Mouse (Mus musculus): ENCODE results near the gene Ssbp4. TPM values are rescaled to one million over a fixed set of nuclear protein-coding genes. Genes with fewer than 3 reads are reported as not detected.
A peak's percentile ranks its signal among the peaks of the same experiment; 100 is the strongest.

Gene Ssbp4
- total RNA-seq, 1 experiment = 85.5 TPM

- in situ Hi-C loops (cut with MboI; ENCODE audit: low sequenced_read_pairs in 2 of 2, unreplicated experiment in 2 of 2) = no loop called here
Measured at GRCm38 (mm10) chr8:70598283-70598682, 10.4 kb downstream of the Ssbp4 start.

GRCm38 (mm10) chr8:70597417-70598272, 11.0 kb downstream of the Ssbp4 start:
- in situ Hi-C loops (cut with MboI; ENCODE audit: low sequenced_read_pairs in 2 of 2, unreplicated experiment in 2 of 2) = no loop called here
- H3K9ac ChIP-seq (ENCODE audit: insufficient read depth, low read depth, low read length, poor library complexity, severe bottlenecking) = peak overlapping the region; percentile 63
- no peak for DNase-seq (ENCODE audit: low read depth, low spot score)

More at GRCm38 (mm10) chr8:70598283-70598682, 10.4 kb downstream of the Ssbp4 start:
- Histone ChIP-seq H3K36me3 (ENCODE audit: control insufficient read depth, insufficient read depth, low read length, poor library complexity, severe bottlenecking) (peaks cover 48% of the 10 kb centered on the region), H3K4me1 (ENCODE audit: control insufficient read depth in 2 of 2, insufficient read depth in 2 of 2, low read length in 2 of 2, poor library complexity in 1 of 2) (peaks cover 2 to 38% of the 10 kb centered on the region in 2 experiments; a peak in 2 of 4 replicates), H3K9me3 (ENCODE audit: control insufficient read depth, insufficient read depth, low read depth, low read length) (no peaks in the 10 kb centered on the region), H3K27ac (ENCODE audit: insufficient read depth, low read depth, low read length, poor library complexity, severe bottlenecking) (no peak overlapping the region), H3K9ac (ENCODE audit: insufficient read depth, low read depth, low read length, poor library complexity, severe bottlenecking) (peak overlapping the region; percentile 63), H3K4me3 (ENCODE audit: insufficient read depth in 1 of 2, low read depth in 1 of 2, low read length in 2 of 2, poor library complexity in 1 of 2, severe bottlenecking in 1 of 2) (peak overlapping the region; percentile 43 to 66)
- TF ChIP-seq CHD2 (IDR thresholded peaks at IDR 0.05; ENCODE audit: low read depth, low read length) (no peak), HCFC1 (IDR thresholded peaks at IDR 0.05; ENCODE audit: borderline replicate concordance, insufficient read depth, low read length) (no peak), ZC3H11A (IDR thresholded peaks at IDR 0.05; ENCODE audit: borderline replicate concordance, low read depth, low read length) (no peak), ZNF384 (IDR thresholded peaks at IDR 0.05; ENCODE audit: low read depth, low read length) (no peak), MAFK (IDR thresholded peaks at IDR 0.05; ENCODE audit: insufficient read depth, low read depth, low read length) (no peak)
- no peak for DNase-seq (ENCODE audit: low read depth, low spot score)

GRCm38 (mm10) chr8:70596775-70597416, 11.8 kb downstream of the Ssbp4 start:
- DNase-seq (ENCODE audit: low read depth, low spot score) = no peak
- H3K9ac ChIP-seq (ENCODE audit: insufficient read depth, low read depth, low read length, poor library complexity, severe bottlenecking) = no peak overlapping the region
- in situ Hi-C loops (cut with MboI; ENCODE audit: low sequenced_read_pairs in 2 of 2, unreplicated experiment in 2 of 2) = no loop called here
- H3K36me3 ChIP-seq (ENCODE audit: control insufficient read depth, insufficient read depth, low read length, poor library complexity, severe bottlenecking) = peaks cover 44% of the 10 kb centered on the region
- no peak overlapping the region for H3K27ac ChIP-seq (ENCODE audit: insufficient read depth, low read depth, low read length, poor library complexity, severe bottlenecking)
- TF ChIP-seq MAFK (IDR thresholded peaks at IDR 0.05; ENCODE audit: insufficient read depth, low read depth, low read length) (no peak), ZC3H11A (IDR thresholded peaks at IDR 0.05; ENCODE audit: borderline replicate concordance, low read depth, low read length) (no peak), ZNF384 (IDR thresholded peaks at IDR 0.05; ENCODE audit: low read depth, low read length) (no peak), HCFC1 (IDR thresholded peaks at IDR 0.05; ENCODE audit: borderline replicate concordance, insufficient read depth, low read length) (no peak), CHD2 (IDR thresholded peaks at IDR 0.05; ENCODE audit: low read depth, low read length) (no peak)
- H3K4me1 ChIP-seq (ENCODE audit: control insufficient read depth in 2 of 2, insufficient read depth in 2 of 2, low read length in 2 of 2, poor library complexity in 1 of 2) = peaks cover 2 to 32% of the 10 kb centered on the region in 2 experiments; a peak in 2 of 4 replicates
- H3K4me3 ChIP-seq (ENCODE audit: insufficient read depth in 1 of 2, low read depth in 1 of 2, low read length in 2 of 2, poor library complexity in 1 of 2, severe bottlenecking in 1 of 2) = no peak overlapping the region
- H3K9me3 ChIP-seq (ENCODE audit: control insufficient read depth, insufficient read depth, low read depth, low read length) = no peaks in the 10 kb centered on the region

More at GRCm38 (mm10) chr8:70597417-70598272, 11.0 kb downstream of the Ssbp4 start:
- Histone ChIP-seq H3K36me3 (ENCODE audit: control insufficient read depth, insufficient read depth, low read length, poor library complexity, severe bottlenecking) (peaks cover 48% of the 10 kb centered on the region), H3K4me3 (ENCODE audit: insufficient read depth in 1 of 2, low read depth in 1 of 2, low read length in 2 of 2, poor library complexity in 1 of 2, severe bottlenecking in 1 of 2) (peak overlapping the region; percentile 43 to 66), H3K4me1 (ENCODE audit: control insufficient read depth in 2 of 2, insufficient read depth in 2 of 2, low read length in 2 of 2, poor library complexity in 1 of 2) (peaks cover 2 to 38% of the 10 kb centered on the region in 2 experiments; a peak in 2 of 4 replicates), H3K27ac (ENCODE audit: insufficient read depth, low read depth, low read length, poor library complexity, severe bottlenecking) (no peak overlapping the region), H3K9me3 (ENCODE audit: control insufficient read depth, insufficient read depth, low read depth, low read length) (no peaks in the 10 kb centered on the region)
- TF ChIP-seq CHD2 (IDR thresholded peaks at IDR 0.05; ENCODE audit: low read depth, low read length) (no peak), ZC3H11A (IDR thresholded peaks at IDR 0.05; ENCODE audit: borderline replicate concordance, low read depth, low read length) (no peak), HCFC1 (IDR thresholded peaks at IDR 0.05; ENCODE audit: borderline replicate concordance, insufficient read depth, low read length) (no peak), MAFK (IDR thresholded peaks at IDR 0.05; ENCODE audit: insufficient read depth, low read depth, low read length) (no peak), ZNF384 (IDR thresholded peaks at IDR 0.05; ENCODE audit: low read depth, low read length) (no peak)

GRCm38 (mm10) chr8:70596216-70596615, 12.5 kb downstream of the Ssbp4 start:
- no peak for TF ChIP-seq ZC3H11A (IDR thresholded peaks at IDR 0.05; ENCODE audit: borderline replicate concordance, low read depth, low read length)
- TF ChIP-seq MAFK (IDR thresholded peaks at IDR 0.05; ENCODE audit: insufficient read depth, low read depth, low read length) = no peak
- TF ChIP-seq ZNF384 (IDR thresholded peaks at IDR 0.05; ENCODE audit: low read depth, low read length) = no peak
- no peak for TF ChIP-seq CHD2 (IDR thresholded peaks at IDR 0.05; ENCODE audit: low read depth, low read length)
- TF ChIP-seq HCFC1 (IDR thresholded peaks at IDR 0.05; ENCODE audit: borderline replicate concordance, insufficient read depth, low read length) = no peak
- Histone ChIP-seq H3K36me3 (ENCODE audit: control insufficient read depth, insufficient read depth, low read length, poor library complexity, severe bottlenecking) (peaks cover 44% of the 10 kb centered on the region), H3K4me1 (ENCODE audit: control insufficient read depth in 2 of 2, insufficient read depth in 2 of 2, low read length in 2 of 2, poor library complexity in 1 of 2) (peaks cover 2 to 34% of the 10 kb centered on the region in 2 experiments; a peak in 2 of 4 replicates), H3K9ac (ENCODE audit: insufficient read depth, low read depth, low read length, poor library complexity, severe bottlenecking) (peak overlapping the region; percentile 77; the same call in 1 of the 2 replicates), H3K9me3 (ENCODE audit: control insufficient read depth, insufficient read depth, low read depth, low read length) (no peaks in the 10 kb centered on the region), H3K27ac (ENCODE audit: insufficient read depth, low read depth, low read length, poor library complexity, severe bottlenecking) (no peak overlapping the region), H3K4me3 (ENCODE audit: insufficient read depth in 1 of 2, low read depth in 1 of 2, low read length in 2 of 2, poor library complexity in 1 of 2, severe bottlenecking in 1 of 2) (peak overlapping the region in 1 of 2 experiments; percentile 69; a peak in 3 of 4 replicates)
- DNase-seq (ENCODE audit: low read depth, low spot score) = no peak
- in situ Hi-C loops (cut with MboI; ENCODE audit: low sequenced_read_pairs in 2 of 2, unreplicated experiment in 2 of 2) = no loop called here

Data from ES-E14 (cell line).